Mouse (Mus musculus): ENCODE data around the gene Olfr357.

Gene Olfr357

DNA sequence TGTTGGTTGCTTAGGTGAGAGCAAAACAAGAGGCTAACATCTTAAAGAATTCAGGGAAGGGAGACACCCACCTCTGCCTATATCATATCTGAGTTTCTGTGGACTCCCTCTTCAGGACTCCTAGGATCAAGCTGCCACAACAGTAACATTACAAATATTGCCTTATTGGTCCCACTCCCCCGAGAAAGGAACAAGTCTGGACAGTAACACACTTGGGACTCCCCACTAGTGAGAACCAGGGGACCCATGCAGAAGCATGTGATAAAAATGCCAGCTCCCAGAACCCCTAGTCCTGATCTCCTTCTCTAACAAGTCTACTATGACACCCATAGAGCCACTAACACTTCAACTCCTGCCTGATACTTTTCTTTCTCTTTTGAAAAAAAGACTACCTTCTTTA lies at the start of gene Olfr357:
Gene Olfr357, plus strand, starts transcription at position 301 of the 400 bp plus-strand sequence.
- no peak for DNase-seq (ENCODE audit: low spot score in 2 of 2)

DNA sequence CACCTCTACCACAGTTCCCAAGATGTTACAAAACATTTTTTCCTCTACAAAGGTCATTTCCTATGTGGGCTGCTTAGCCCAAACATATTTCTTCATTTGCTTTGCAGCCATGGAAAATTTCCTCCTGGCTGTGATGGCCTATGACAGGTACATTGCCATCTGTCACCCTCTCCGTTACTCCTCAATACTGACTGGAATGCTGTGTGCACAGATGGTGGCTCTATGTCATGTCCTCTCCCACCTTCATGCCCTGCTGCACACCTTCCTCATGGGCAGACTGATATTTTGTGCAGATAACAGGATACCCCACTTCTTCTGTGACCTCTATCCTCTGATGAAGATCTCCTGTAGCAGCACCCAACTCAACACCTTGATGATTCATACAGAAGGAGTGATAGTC lies 3.4 kb downstream of the Olfr357 start:
- no peak for DNase-seq (ENCODE audit: low spot score in 2 of 2)

DNA sequence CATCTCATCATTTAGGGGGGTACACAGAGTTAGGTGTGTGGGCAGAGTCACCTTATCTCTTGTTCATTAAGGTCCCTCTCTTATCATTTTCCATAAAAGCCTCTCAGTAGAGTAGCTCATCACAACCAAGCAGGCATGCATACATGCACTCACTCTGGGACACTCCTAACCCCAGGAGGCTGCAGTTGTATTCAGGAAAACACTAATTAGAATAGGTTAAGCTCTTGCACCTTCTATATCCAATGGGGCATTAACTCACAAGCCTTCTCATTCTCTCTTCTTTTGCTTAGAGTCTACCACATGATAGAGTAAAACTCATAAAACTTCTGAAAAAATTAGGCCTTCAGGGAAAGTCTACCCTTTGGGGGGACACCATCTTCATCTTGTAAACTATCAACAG lies 15.6 kb downstream of the Olfr357 start, which contains the start of gene Olfr358:
Gene Olfr358, minus strand, starts transcription at position 101 of the 400 bp plus-strand sequence.
- no peak for DNase-seq (ENCODE audit: low spot score in 2 of 2)
